21 mouse cellular contexts compared by ENCODE assay signal in genomic region chr1:89521406-89521805, GRCm38 (mm10).
DNase-seq lines count a peak whose midpoint lies in the region; ATAC-seq and TF ChIP-seq lines count a peak whose summit lies in the region.
"Had no signal": no experiment of that assay in that cellular context is flagged by ENCODE, and none has a peak within 500 bp of the region (broad histone marks: within the 10 kb centered on the region; RNA-seq: fewer than 3 reads in every experiment).

No protein-coding gene starts in this region.

- no peak overlapping the region for H3K27ac ChIP-seq in gastrocnemius, adult 2 months
- peak overlapping the region; percentile 14; the same call in 1 of the 2 replicates for H3K27ac ChIP-seq in midbrain, embryonic 10.5 days (replicated peaks)
- no peak overlapping the region for H3K27ac ChIP-seq in midbrain, embryonic 14.5 days (replicated peaks; ENCODE audit: low read depth, low read length)
- H3K27ac ChIP-seq in neural tube, embryonic 13.5 days (replicated peaks), result no peak overlapping the region
- no peak overlapping the region for H3K27ac ChIP-seq in neural tube, embryonic 15.5 days (replicated peaks)
- H3K27ac ChIP-seq: forebrain, embryonic 15.5 days had no signal

- no peak overlapping the region; the same call in 1 of the 2 replicates for H3K9ac ChIP-seq in midbrain, embryonic 14.5 days (replicated peaks; ENCODE audit: low read length)
- peak overlapping the region; percentile 22; the same call in 1 of the 2 replicates for H3K9ac ChIP-seq in neural tube, embryonic 13.5 days
- H3K9ac ChIP-seq in neural tube, embryonic 15.5 days (replicated peaks), result no peak overlapping the region
- H3K9ac ChIP-seq: embryonic facial prominence, embryonic 15.5 days; forebrain, embryonic 15.5 days; heart, embryonic 12.5 days had no signal

- intact Hi-C loops in gastrocnemius, adult 2 months (cut with DNase I), result loop anchor here (2.0 to 10.0 kb wide), 4 partner anchors 65 to 777 kb away; no protein-coding TSS in a partner anchor

- no peak for ATAC-seq in midbrain, embryonic 14.5 days (ENCODE audit: low FRiP score, low TSS enrichment)
- ATAC-seq in neural tube, embryonic 13.5 days (ENCODE audit: low read depth), result no peak
- ATAC-seq in neural tube, embryonic 15.5 days (ENCODE audit: low FRiP score), result no peak
- ATAC-seq: forebrain, embryonic 15.5 days; inflammation-experienced regulatory T-cells, adult 6 months; intestine, postnatal 0 days had no signal

- no peak overlapping the region for H3K4me2 ChIP-seq in midbrain, embryonic 14.5 days (ENCODE audit: low read length)
- no peak overlapping the region for H3K4me2 ChIP-seq in neural tube, embryonic 13.5 days
- H3K4me2 ChIP-seq in neural tube, embryonic 15.5 days, result no peak overlapping the region
- peak overlapping the region; percentile 91 for H3K4me2 ChIP-seq in myocyte (ENCODE audit: low read depth)
- H3K4me2 ChIP-seq: embryonic facial prominence, embryonic 15.5 days; forebrain, embryonic 15.5 days; heart, embryonic 12.5 days had no signal

- H3K27me3 ChIP-seq in midbrain, embryonic 10.5 days (ENCODE audit: low read depth, poor library complexity, severe bottlenecking), result peaks cover 34% of the 10 kb centered on the region
- H3K27me3 ChIP-seq in midbrain, embryonic 14.5 days (ENCODE audit: control insufficient read depth, insufficient read depth, low read length), result no peaks in the 10 kb centered on the region
- no peaks in the 10 kb centered on the region for H3K27me3 ChIP-seq in neural tube, embryonic 13.5 days
- no peaks in the 10 kb centered on the region for H3K27me3 ChIP-seq in neural tube, embryonic 15.5 days (replicated peaks)
- H3K27me3 ChIP-seq in myocyte (ENCODE audit: control insufficient read depth, insufficient read depth, insufficient read length), result no peaks in the 10 kb centered on the region
- H3K27me3 ChIP-seq: CH12.LX; embryonic facial prominence, embryonic 15.5 days; forebrain, embryonic 15.5 days; heart, embryonic 12.5 days had no signal

- no peak for TF ChIP-seq CTCF in gastrocnemius, adult 2 months (IDR thresholded peaks at IDR 0.05)

- H3ac ChIP-seq in myocyte (ENCODE audit: control insufficient read depth, insufficient read length), result no peak overlapping the region

- DNase-seq in gastrocnemius, adult 2 months, result no peak
- no peak for DNase-seq in gastrocnemius, adult 18-20 months (ENCODE audit: low spot score)
- no peak for DNase-seq in midbrain, embryonic 10.5 days (ENCODE audit: low spot score)
- DNase-seq in midbrain, embryonic 14.5 days, result no peak
- no peak for DNase-seq in right cerebral cortex, postnatal 25 days
- DNase-seq: adrenal gland, adult 2 months; adrenal gland, postnatal 25 days; cerebellum, adult 18-20 months; cerebellum, adult 9-11 months; cerebellum, postnatal 36 days; gastrocnemius, postnatal 25 days had no signal

- H3K36me3 ChIP-seq in midbrain, embryonic 10.5 days, result no peaks in the 10 kb centered on the region
- H3K36me3 ChIP-seq in midbrain, embryonic 14.5 days (ENCODE audit: control insufficient read depth, insufficient read depth, low read length), result no peaks in the 10 kb centered on the region
- H3K36me3 ChIP-seq in neural tube, embryonic 13.5 days, result no peaks in the 10 kb centered on the region
- no peaks in the 10 kb centered on the region for H3K36me3 ChIP-seq in neural tube, embryonic 15.5 days
- no peaks in the 10 kb centered on the region for H3K36me3 ChIP-seq in myocyte (ENCODE audit: control insufficient read depth, insufficient read depth)
- H3K36me3 ChIP-seq: embryonic facial prominence, embryonic 15.5 days; forebrain, embryonic 15.5 days; heart, embryonic 12.5 days had no signal

- H3K79me2 ChIP-seq in myocyte (ENCODE audit: control insufficient read depth, insufficient read depth), result peaks cover 72% of the 10 kb centered on the region

- peaks cover 83% of the 10 kb centered on the region for H3K4me1 ChIP-seq in midbrain, embryonic 10.5 days
- H3K4me1 ChIP-seq in midbrain, embryonic 14.5 days (ENCODE audit: control insufficient read depth, insufficient read depth, low read length), result peaks cover 42% of the 10 kb centered on the region
- H3K4me1 ChIP-seq in neural tube, embryonic 13.5 days (replicated peaks), result peaks cover 92% of the 10 kb centered on the region
- H3K4me1 ChIP-seq in neural tube, embryonic 15.5 days, result peaks cover 77% of the 10 kb centered on the region

- peak overlapping the region; percentile 4; the same call in 1 of the 2 replicates for H3K4me3 ChIP-seq in gastrocnemius, adult 2 months
- H3K4me3 ChIP-seq in midbrain, embryonic 10.5 days, result no peak overlapping the region
- H3K4me3 ChIP-seq in midbrain, embryonic 14.5 days (replicated peaks; ENCODE audit: low read depth, low read length), result no peak overlapping the region
- no peak overlapping the region for H3K4me3 ChIP-seq in neural tube, embryonic 13.5 days
- no peak overlapping the region for H3K4me3 ChIP-seq in neural tube, embryonic 15.5 days (replicated peaks)
- peak overlapping the region; percentile 2 for H3K4me3 ChIP-seq in myocyte
- H3K4me3 ChIP-seq: embryonic facial prominence, embryonic 15.5 days; erythroblast, embryonic 14.5 days; forebrain, embryonic 15.5 days; heart, embryonic 12.5 days had no signal

- no peaks in the 10 kb centered on the region for H3K9me3 ChIP-seq in midbrain, embryonic 10.5 days (replicated peaks)
- H3K9me3 ChIP-seq in midbrain, embryonic 14.5 days (ENCODE audit: control insufficient read depth, low read length), result no peaks in the 10 kb centered on the region
- H3K9me3 ChIP-seq in neural tube, embryonic 13.5 days, result no peaks in the 10 kb centered on the region
- H3K9me3 ChIP-seq in neural tube, embryonic 15.5 days (replicated peaks), result no peaks in the 10 kb centered on the region
- H3K9me3 ChIP-seq: embryonic facial prominence, embryonic 15.5 days; forebrain, embryonic 15.5 days; heart, embryonic 12.5 days had no signal

- 71% methylated on average over 11 of the region's 11 CpGs for WGBS in midbrain, embryonic 10.5 days
- WGBS in midbrain, embryonic 14.5 days, result 61% methylated on average over 11 of the region's 11 CpGs
- WGBS in neural tube, embryonic 13.5 days, result 78% methylated on average over 11 of the region's 11 CpGs
- 70% methylated on average over 11 of the region's 11 CpGs for WGBS in neural tube, embryonic 15.5 days

- peak; percentile 23 for TF ChIP-seq POLR2A in myocyte (IDR thresholded peaks at IDR 0.05; ENCODE audit: insufficient read length, low read depth)

TF ChIP-seq in myocyte, 11 proteins besides CTCF, POLR2A, EP300 and RAD21:
- TF ChIP-seq MYOG (IDR thresholded peaks at IDR 0.05; ENCODE audit: control insufficient read depth in 1 of 3, insufficient read depth in 1 of 3, insufficient read length in 2 of 3, low read depth in 2 of 3) (peak; percentile 85 to 98 (median 96)), MAX (IDR thresholded peaks at IDR 0.05; ENCODE audit: low read depth) (peak; percentile 75), CEBPB (IDR thresholded peaks at IDR 0.05; ENCODE audit: insufficient read depth, poor library complexity, severe bottlenecking) (no peak), E2F4 (IDR thresholded peaks at IDR 0.05; ENCODE audit: insufficient read depth) (no peak), POLR2AphosphoS2 (IDR thresholded peaks at IDR 0.05; ENCODE audit: insufficient read length, low read depth) (peak; percentile 62), TCF12 (IDR thresholded peaks at IDR 0.05; ENCODE audit: insufficient read depth, poor library complexity, severe bottlenecking) (peak; percentile 93), MYOD1 (IDR thresholded peaks at IDR 0.05; ENCODE audit: control insufficient read depth in 1 of 3, insufficient read length in 2 of 3, low read depth in 2 of 3) (peak; percentile 73 to 95 (median 87)), USF1 (IDR thresholded peaks at IDR 0.05; ENCODE audit: low read depth) (peak; percentile 42), TCF3 (IDR thresholded peaks at IDR 0.05; ENCODE audit: insufficient read length, low read depth) (peak; percentile 81)

Comparison
In these comparisons a context has a peak if more than half of its experiments do, and no peak if none do; other contexts are left out.
1. H3K4me3 ChIP-seq: peak in gastrocnemius, adult 2 months (single experiment) and myocyte (single experiment); none in midbrain, embryonic 10.5 days (single experiment), midbrain, embryonic 14.5 days (single experiment), neural tube, embryonic 13.5 days (single experiment) and neural tube, embryonic 15.5 days (single experiment).